Mouse (Mus musculus): ENCODE data around the gene Nt5c2. TPM values are rescaled to one million over a fixed set of nuclear protein-coding genes. Genes with fewer than 3 reads are reported as not detected.
"Not testable (repeated sequence)": the region's sequence is repeated elsewhere in the genome, so short reads cannot be mapped to it uniquely, and the experiment has no call there.

Nt5c2 gene
- polyA plus RNA-seq, 1 experiment from 2014 or later, result 90.4 TPM

GRCm38 (mm10) chr19:47005873-47006272 is 9.1 kb downstream of the Nt5c2 start:
- Histone ChIP-seq H3K36me3 (replicated peaks; ENCODE audit: control insufficient read depth, insufficient read depth, low read depth, low read length) (no peaks in the 10 kb centered on the region), H3K4me1 (ENCODE audit: control insufficient read depth, insufficient read depth, low read length) (no peaks in the 10 kb centered on the region), H3K9me3 (replicated peaks; ENCODE audit: control insufficient read depth, low read length) (no peaks in the 10 kb centered on the region), H3K9ac (replicated peaks; ENCODE audit: low read length) (no peak overlapping the region), H3K4me3 (ENCODE audit: low read depth, low read length) (no peak overlapping the region), H3K27ac (replicated peaks; ENCODE audit: low read depth, low read length) (no peak overlapping the region), H3K27me3 (ENCODE audit: control insufficient read depth, insufficient read depth, low read length) (no peaks in the 10 kb centered on the region), H3K4me2 (ENCODE audit: low read depth, low read length) (no peak overlapping the region)
- 62% methylated on average over 5 of the region's 5 CpGs for WGBS
- no peak for DNase-seq (ENCODE audit: low spot score)
- no peak for ATAC-seq (replicated peaks; ENCODE audit: insufficient number of reproducible peaks, low FRiP score, low TSS enrichment, low read depth)

- Histone ChIP-seq H3K27ac (replicated peaks; ENCODE audit: low read depth, low read length) (no peak overlapping the region), H3K9ac (replicated peaks; ENCODE audit: low read length) (no peak overlapping the region), H3K4me3 (ENCODE audit: low read depth, low read length) (no peak overlapping the region), H3K36me3 (replicated peaks; ENCODE audit: control insufficient read depth, insufficient read depth, low read depth, low read length) (no peaks in the 10 kb centered on the region), H3K4me2 (ENCODE audit: low read depth, low read length) (no peak overlapping the region), H3K27me3 (ENCODE audit: control insufficient read depth, insufficient read depth, low read length) (no peaks in the 10 kb centered on the region), H3K9me3 (replicated peaks; ENCODE audit: control insufficient read depth, low read length) (no peaks in the 10 kb centered on the region), H3K4me1 (ENCODE audit: control insufficient read depth, insufficient read depth, low read length) (no peaks in the 10 kb centered on the region)
- 80% methylated on average over 6 of the region's 6 CpGs for WGBS
- ATAC-seq (replicated peaks; ENCODE audit: insufficient number of reproducible peaks, low FRiP score, low TSS enrichment, low read depth), result no peak
- DNase-seq (ENCODE audit: low spot score), result no peak
Measured at GRCm38 (mm10) chr19:47003742-47004511, 11.0 kb downstream of the Nt5c2 start.

DNA sequence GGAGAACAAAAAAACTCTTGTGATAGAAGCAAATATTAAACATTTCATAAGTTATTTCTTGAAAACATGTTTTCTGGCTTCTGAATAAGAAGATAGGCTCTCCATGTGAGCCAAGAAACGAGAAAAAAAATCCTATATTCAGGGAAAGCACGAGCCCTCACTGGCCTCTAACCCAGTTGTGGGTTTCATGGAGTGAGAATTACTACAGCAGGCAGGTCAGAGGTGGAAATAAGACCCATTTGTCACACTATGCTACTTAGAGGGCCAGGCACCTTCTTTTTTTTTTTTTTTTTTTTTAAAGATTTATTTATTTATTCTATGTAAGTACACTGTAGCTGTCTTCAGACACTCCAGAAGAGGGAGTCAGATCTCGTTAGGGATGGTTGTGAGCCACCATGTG is 14.6 kb downstream of the Nt5c2 start:
- H3K36me3 ChIP-seq (replicated peaks; ENCODE audit: control insufficient read depth, insufficient read depth, low read depth, low read length); H3K9me3 ChIP-seq (replicated peaks; ENCODE audit: control insufficient read depth, low read length); H3K27me3 ChIP-seq (ENCODE audit: control insufficient read depth, insufficient read depth, low read length); H3K4me1 ChIP-seq (ENCODE audit: control insufficient read depth, insufficient read depth, low read length); H3K9ac ChIP-seq (replicated peaks; ENCODE audit: low read length); H3K4me3 ChIP-seq (ENCODE audit: low read depth, low read length); ATAC-seq (replicated peaks; ENCODE audit: insufficient number of reproducible peaks, low FRiP score, low TSS enrichment, low read depth); DNase-seq (ENCODE audit: low spot score); H3K27ac ChIP-seq (replicated peaks; ENCODE audit: low read depth, low read length); H3K4me2 ChIP-seq (ENCODE audit: low read depth, low read length): not testable (repeated sequence)
- WGBS, result 87% methylated on average over 2 of the region's 3 CpGs

GRCm38 (mm10) chr19:46999753-47000152 is 15.2 kb downstream of the Nt5c2 start:
- WGBS, result 90% methylated on average over 6 of the region's 6 CpGs
- ATAC-seq (replicated peaks; ENCODE audit: insufficient number of reproducible peaks, low FRiP score, low TSS enrichment, low read depth), result no peak
- Histone ChIP-seq H3K36me3 (replicated peaks; ENCODE audit: control insufficient read depth, insufficient read depth, low read depth, low read length) (no peaks in the 10 kb centered on the region), H3K4me3 (ENCODE audit: low read depth, low read length) (no peak overlapping the region), H3K27ac (replicated peaks; ENCODE audit: low read depth, low read length) (no peak overlapping the region), H3K4me1 (ENCODE audit: control insufficient read depth, insufficient read depth, low read length) (no peaks in the 10 kb centered on the region), H3K27me3 (ENCODE audit: control insufficient read depth, insufficient read depth, low read length) (no peaks in the 10 kb centered on the region), H3K9me3 (replicated peaks; ENCODE audit: control insufficient read depth, low read length) (no peaks in the 10 kb centered on the region), H3K4me2 (ENCODE audit: low read depth, low read length) (no peak overlapping the region), H3K9ac (replicated peaks; ENCODE audit: low read length) (no peak overlapping the region)
- no peak for DNase-seq (ENCODE audit: low spot score)

- DNase-seq (ENCODE audit: low spot score), result no peak
- no peak for ATAC-seq (replicated peaks; ENCODE audit: insufficient number of reproducible peaks, low FRiP score, low TSS enrichment, low read depth)
- 82% methylated on average over 4 of the region's 4 CpGs for WGBS
Measured at GRCm38 (mm10) chr19:46998953-46999352, 16.0 kb downstream of the Nt5c2 start.

GRCm38 (mm10) chr19:46998168-46998870 is 16.6 kb downstream of the Nt5c2 start:
- ATAC-seq (replicated peaks; ENCODE audit: insufficient number of reproducible peaks, low FRiP score, low TSS enrichment, low read depth) (no peak), DNase-seq (ENCODE audit: low spot score) (no peak)
- Histone ChIP-seq H3K4me2 (ENCODE audit: low read depth, low read length) (no peak overlapping the region), H3K9ac (replicated peaks; ENCODE audit: low read length) (no peak overlapping the region), H3K36me3 (replicated peaks; ENCODE audit: control insufficient read depth, insufficient read depth, low read depth, low read length) (no peaks in the 10 kb centered on the region), H3K27me3 (ENCODE audit: control insufficient read depth, insufficient read depth, low read length) (no peaks in the 10 kb centered on the region), H3K4me1 (ENCODE audit: control insufficient read depth, insufficient read depth, low read length) (no peaks in the 10 kb centered on the region), H3K9me3 (replicated peaks; ENCODE audit: control insufficient read depth, low read length) (no peaks in the 10 kb centered on the region), H3K27ac (replicated peaks; ENCODE audit: low read depth, low read length) (no peak overlapping the region), H3K4me3 (ENCODE audit: low read depth, low read length) (no peak overlapping the region)
- 78% methylated on average over 8 of the region's 8 CpGs for WGBS

More at GRCm38 (mm10) chr19:46998953-46999352, 16.0 kb downstream of the Nt5c2 start:
- Histone ChIP-seq H3K36me3 (replicated peaks; ENCODE audit: control insufficient read depth, insufficient read depth, low read depth, low read length) (no peaks in the 10 kb centered on the region), H3K27ac (replicated peaks; ENCODE audit: low read depth, low read length) (no peak overlapping the region), H3K9ac (replicated peaks; ENCODE audit: low read length) (no peak overlapping the region), H3K9me3 (replicated peaks; ENCODE audit: control insufficient read depth, low read length) (no peaks in the 10 kb centered on the region), H3K4me3 (ENCODE audit: low read depth, low read length) (no peak overlapping the region), H3K4me2 (ENCODE audit: low read depth, low read length) (no peak overlapping the region), H3K4me1 (ENCODE audit: control insufficient read depth, insufficient read depth, low read length) (no peaks in the 10 kb centered on the region), H3K27me3 (ENCODE audit: control insufficient read depth, insufficient read depth, low read length) (no peaks in the 10 kb centered on the region)

DNA sequence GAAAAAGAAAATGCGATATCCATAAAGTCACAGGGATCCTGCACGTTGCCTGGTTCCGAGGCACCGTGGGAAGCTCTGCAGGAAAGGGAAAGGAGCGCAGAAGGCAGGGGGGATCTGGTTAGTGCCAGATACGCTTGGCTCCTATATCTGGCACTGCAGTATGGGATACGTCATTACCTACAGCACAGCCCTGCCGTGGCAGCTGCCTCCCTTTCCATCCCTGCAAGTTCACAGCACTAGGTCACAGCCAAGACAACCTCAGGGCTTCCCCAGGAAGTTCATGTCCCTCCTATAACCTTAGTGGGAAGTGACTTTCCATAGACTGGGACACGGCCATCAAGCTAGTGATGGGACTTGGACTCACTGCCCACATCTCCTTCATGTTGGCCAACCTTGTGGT is 18.9 kb downstream of the Nt5c2 start:
- no peak overlapping the region for H3K4me2 ChIP-seq (ENCODE audit: low read depth, low read length)
- H3K27me3 ChIP-seq (ENCODE audit: control insufficient read depth, insufficient read depth, low read length), result no peaks in the 10 kb centered on the region
- DNase-seq (ENCODE audit: low spot score) (no peak), ATAC-seq (replicated peaks; ENCODE audit: insufficient number of reproducible peaks, low FRiP score, low TSS enrichment, low read depth) (no peak)
- H3K9ac ChIP-seq (replicated peaks; ENCODE audit: low read length), result no peak overlapping the region
- no peak overlapping the region for H3K4me3 ChIP-seq (ENCODE audit: low read depth, low read length)
- H3K36me3 ChIP-seq (replicated peaks; ENCODE audit: control insufficient read depth, insufficient read depth, low read depth, low read length), result no peaks in the 10 kb centered on the region
- 84% methylated on average over 9 of the region's 9 CpGs for WGBS
- H3K9me3 ChIP-seq (replicated peaks; ENCODE audit: control insufficient read depth, low read length), result no peaks in the 10 kb centered on the region
- no peaks in the 10 kb centered on the region for H3K4me1 ChIP-seq (ENCODE audit: control insufficient read depth, insufficient read depth, low read length)
- H3K27ac ChIP-seq (replicated peaks; ENCODE audit: low read depth, low read length), result no peak overlapping the region

DNA sequence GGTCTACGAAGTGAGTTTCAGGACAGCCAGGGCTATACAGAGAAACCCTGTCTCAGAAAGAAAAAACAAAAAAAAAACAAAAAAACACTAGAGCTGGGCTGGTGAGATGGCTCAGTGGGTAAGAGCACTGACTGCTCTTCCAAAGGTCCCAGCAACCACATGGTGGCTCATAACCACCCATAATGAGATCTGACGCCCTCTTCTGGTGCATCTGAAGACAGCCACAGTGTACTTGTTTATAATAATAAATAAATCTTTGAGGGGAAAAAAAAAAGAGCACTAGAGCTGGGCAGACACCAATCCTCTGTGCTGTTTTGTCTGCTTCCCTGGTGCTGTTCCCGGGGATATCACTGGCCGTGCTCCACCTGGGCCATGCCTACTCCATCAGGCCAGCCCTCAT is 22.6 kb downstream of the Nt5c2 start:
- not testable (repeated sequence) for H3K9ac ChIP-seq (replicated peaks; ENCODE audit: low read length); H3K9me3 ChIP-seq (replicated peaks; ENCODE audit: control insufficient read depth, low read length); DNase-seq (ENCODE audit: low spot score); H3K27me3 ChIP-seq (ENCODE audit: control insufficient read depth, insufficient read depth, low read length); H3K27ac ChIP-seq (replicated peaks; ENCODE audit: low read depth, low read length); H3K4me1 ChIP-seq (ENCODE audit: control insufficient read depth, insufficient read depth, low read length); H3K4me2 ChIP-seq (ENCODE audit: low read depth, low read length); ATAC-seq (replicated peaks; ENCODE audit: insufficient number of reproducible peaks, low FRiP score, low TSS enrichment, low read depth); H3K36me3 ChIP-seq (replicated peaks; ENCODE audit: control insufficient read depth, insufficient read depth, low read depth, low read length); H3K4me3 ChIP-seq (ENCODE audit: low read depth, low read length)
- WGBS, result 77% methylated on average over 4 of the region's 4 CpGs

Measured in embryonic facial prominence, embryonic 11.5 days (tissue).